Mouse (Mus musculus): ENCODE results near the gene Panx3. TPM values are rescaled to one million over a fixed set of nuclear protein-coding genes. Genes with fewer than 3 reads are reported as not detected.

The Panx3 gene
- total and polyA plus RNA-seq, 3 experiments, result 0.17 to 0.42 TPM; not detected in 1

DNA sequence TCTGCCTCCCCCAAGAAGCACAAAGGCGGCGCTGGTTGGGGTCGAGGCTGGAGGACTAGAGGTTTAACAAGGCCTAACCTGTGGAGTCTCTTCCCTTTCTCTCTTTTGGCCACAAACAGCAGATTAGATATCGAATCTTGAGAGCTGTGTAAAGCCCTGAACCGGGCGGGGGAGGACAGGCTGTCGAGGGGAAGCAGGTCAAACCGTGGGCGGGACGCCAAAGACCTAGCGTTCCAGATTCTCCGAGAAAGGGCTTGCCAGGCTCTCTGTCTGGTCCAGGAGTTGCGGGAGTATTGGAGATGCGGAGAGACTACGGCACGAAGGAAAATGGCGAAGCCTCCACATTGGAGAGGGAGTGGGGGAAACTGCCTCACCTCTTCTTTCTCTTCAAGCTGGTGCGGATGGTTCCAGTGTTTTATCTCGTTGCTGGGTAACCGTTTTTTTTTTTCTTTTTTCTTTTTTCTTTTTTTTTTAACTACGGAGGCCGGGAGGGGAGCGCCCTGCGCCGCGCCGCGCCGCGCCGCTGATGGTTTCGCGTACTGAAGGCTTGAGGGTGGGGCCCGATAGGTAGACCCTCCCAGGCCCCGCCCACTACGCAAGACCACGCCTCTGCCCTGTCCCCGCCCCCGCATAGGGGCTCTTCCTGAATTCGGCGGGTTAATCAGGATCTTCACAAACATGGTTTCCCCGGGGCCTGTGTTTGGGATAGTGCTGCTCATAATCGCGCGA lies 55.7 kb downstream of the Panx3 start, which contains the start of gene Spa17 (continued):
- no peak for TF ChIP-seq GABPA (IDR thresholded peaks at IDR 0.05; ENCODE audit: low read depth, low read length)
- TF ChIP-seq SIN3A (IDR thresholded peaks at IDR 0.05; ENCODE audit: low read length), result peak; percentile 94
- TF ChIP-seq CHD1 (IDR thresholded peaks at IDR 0.05; ENCODE audit: low read depth, low read length), result no peak
- TF ChIP-seq RCOR1 (IDR thresholded peaks at IDR 0.05; ENCODE audit: low read depth, low read length), result peak; percentile 65
- TF ChIP-seq SMC3 (IDR thresholded peaks at IDR 0.05; ENCODE audit: low read depth, low read length), result no peak; the same call in 1 of the 2 replicates
- 0 out of 2 replicates have a peak, but pooled peaks have one; percentile 5 for TF ChIP-seq MAFK (IDR thresholded peaks at IDR 0.05; ENCODE audit: borderline replicate concordance, low read depth, low read length)
- 0 out of 2 replicates have a peak, but pooled peaks have one; percentile 21 for TF ChIP-seq MAZ (IDR thresholded peaks at IDR 0.05; ENCODE audit: low read depth, low read length)

Other genes starting within 250 kb of the Panx3 start
- gene Robo3, start 236.0 kb downstream of the Panx3 start, total RNA-seq (2012; rRNA removed), result not detected in 2 replicates
- not detected for gene Robo3, start 236.0 kb downstream of the Panx3 start, polyA plus RNA-seq (2012; ENCODE audit: insufficient read depth in 1 of 2, insufficient read length in 2 of 2, low read depth in 1 of 2, low replicate concordance in 2 of 2, missing spikeins in 1 of 2)
- gene Msantd2, start 179.9 kb downstream of the Panx3 start, total RNA-seq (2012; rRNA removed), result 15.5 and 16.1 TPM in 2 replicates
- gene Msantd2, start 179.9 kb downstream of the Panx3 start, polyA plus RNA-seq (2012; ENCODE audit: insufficient read depth in 1 of 2, insufficient read length in 2 of 2, low read depth in 1 of 2, low replicate concordance in 2 of 2, missing spikeins in 1 of 2), result 10 to 100 TPM in 1 of 2 experiments, not detected in 1; 26.2 TPM
- 0.10 and 0.23 TPM in 2 replicates for gene Esam, start 141.2 kb downstream of the Panx3 start, total RNA-seq (2012; rRNA removed)
- gene Esam, start 141.2 kb downstream of the Panx3 start, polyA plus RNA-seq (2012; ENCODE audit: insufficient read depth in 1 of 2, insufficient read length in 2 of 2, low read depth in 1 of 2, low replicate concordance in 2 of 2, missing spikeins in 1 of 2), result under 1 TPM in 1 of 2 experiments, not detected in 1; 0.89 TPM
- gene Vsig2, start 130.0 kb downstream of the Panx3 start, total RNA-seq (2012; rRNA removed), result not detected in 2 replicates
- gene Vsig2, start 130.0 kb downstream of the Panx3 start, polyA plus RNA-seq (2012; ENCODE audit: insufficient read depth in 1 of 2, insufficient read length in 2 of 2, low read depth in 1 of 2, low replicate concordance in 2 of 2, missing spikeins in 1 of 2), result under 1 TPM in 1 of 2 experiments, not detected in 1; 0.64 TPM
- 0.58 and 0.78 TPM in 2 replicates for gene Nrgn, start 116.3 kb downstream of the Panx3 start, total RNA-seq (2012; rRNA removed)
- 10 to 100 TPM in 1 of 2 experiments, not detected in 1; 43.5 TPM for gene Nrgn, start 116.3 kb downstream of the Panx3 start, polyA plus RNA-seq (2012; ENCODE audit: insufficient read depth in 1 of 2, insufficient read length in 2 of 2, low read depth in 1 of 2, low replicate concordance in 2 of 2, missing spikeins in 1 of 2)
- gene Siae, start 113.5 kb downstream of the Panx3 start, total RNA-seq (2012; rRNA removed), result 4.9 and 5.1 TPM in 2 replicates
- gene Siae, start 113.5 kb downstream of the Panx3 start, polyA plus RNA-seq (2012; ENCODE audit: insufficient read depth in 1 of 2, insufficient read length in 2 of 2, low read depth in 1 of 2, low replicate concordance in 2 of 2, missing spikeins in 1 of 2), result 1 to 10 TPM in 1 of 2 experiments, not detected in 1; 9.2 TPM
- 0.46 and 1.2 TPM in 2 replicates for gene Spa17, start 55.5 kb downstream of the Panx3 start, total RNA-seq (2012; rRNA removed)
- 1 to 10 TPM in 1 of 2 experiments, not detected in 1; 2.6 TPM for gene Spa17, start 55.5 kb downstream of the Panx3 start, polyA plus RNA-seq (2012; ENCODE audit: insufficient read depth in 1 of 2, insufficient read length in 2 of 2, low read depth in 1 of 2, low replicate concordance in 2 of 2, missing spikeins in 1 of 2)
- 140 and 159 TPM in 2 replicates for gene Tbrg1, start 11.9 kb downstream of the Panx3 start, total RNA-seq (2012; rRNA removed)
- 100 to 1,000 TPM in 1 of 2 experiments, not detected in 1; 127 TPM for gene Tbrg1, start 11.9 kb downstream of the Panx3 start, polyA plus RNA-seq (2012; ENCODE audit: insufficient read depth in 1 of 2, insufficient read length in 2 of 2, low read depth in 1 of 2, low replicate concordance in 2 of 2, missing spikeins in 1 of 2)
- gene Olfr160, start 47.0 kb upstream of the Panx3 start, total RNA-seq (2012; rRNA removed), result not detected in 2 replicates
- gene Olfr160, start 47.0 kb upstream of the Panx3 start, polyA plus RNA-seq (2012; ENCODE audit: insufficient read depth in 1 of 2, insufficient read length in 2 of 2, low read depth in 1 of 2, low replicate concordance in 2 of 2, missing spikeins in 1 of 2), result not detected
- not detected in 2 replicates for gene Olfr874, start 75.9 kb upstream of the Panx3 start, total RNA-seq (2012; rRNA removed)
- not detected for gene Olfr874, start 75.9 kb upstream of the Panx3 start, polyA plus RNA-seq (2012; ENCODE audit: insufficient read depth in 1 of 2, insufficient read length in 2 of 2, low read depth in 1 of 2, low replicate concordance in 2 of 2, missing spikeins in 1 of 2)
- not detected in 2 replicates for gene Olfr875, start 102.6 kb upstream of the Panx3 start, total RNA-seq (2012; rRNA removed)
- gene Olfr875, start 102.6 kb upstream of the Panx3 start, polyA plus RNA-seq (2012; ENCODE audit: insufficient read depth in 1 of 2, insufficient read length in 2 of 2, low read depth in 1 of 2, low replicate concordance in 2 of 2, missing spikeins in 1 of 2), result not detected
- not detected in 2 replicates for gene Olfr876, start 133.8 kb upstream of the Panx3 start, total RNA-seq (2012; rRNA removed)
- not detected for gene Olfr876, start 133.8 kb upstream of the Panx3 start, polyA plus RNA-seq (2012; ENCODE audit: insufficient read depth in 1 of 2, insufficient read length in 2 of 2, low read depth in 1 of 2, low replicate concordance in 2 of 2, missing spikeins in 1 of 2)
- not detected in 2 replicates for gene Olfr877, start 185.0 kb upstream of the Panx3 start, total RNA-seq (2012; rRNA removed)
- gene Olfr877, start 185.0 kb upstream of the Panx3 start, polyA plus RNA-seq (2012; ENCODE audit: insufficient read depth in 1 of 2, insufficient read length in 2 of 2, low read depth in 1 of 2, low replicate concordance in 2 of 2, missing spikeins in 1 of 2), result not detected
- not detected in 2 replicates for gene Olfr145, start 227.5 kb upstream of the Panx3 start, total RNA-seq (2012; rRNA removed)
- gene Olfr145, start 227.5 kb upstream of the Panx3 start, polyA plus RNA-seq (2012; ENCODE audit: insufficient read depth in 1 of 2, insufficient read length in 2 of 2, low read depth in 1 of 2, low replicate concordance in 2 of 2, missing spikeins in 1 of 2), result not detected
- gene Olfr878, start 248.6 kb upstream of the Panx3 start, total RNA-seq (2012; rRNA removed), result not detected in 2 replicates
- not detected for gene Olfr878, start 248.6 kb upstream of the Panx3 start, polyA plus RNA-seq (2012; ENCODE audit: insufficient read depth in 1 of 2, insufficient read length in 2 of 2, low read depth in 1 of 2, low replicate concordance in 2 of 2, missing spikeins in 1 of 2)